Mouse (Mus musculus): ENCODE data around the gene Slc35e3. TPM values are rescaled to one million over a fixed set of nuclear protein-coding genes. Genes with fewer than 3 reads are reported as not detected.
"Not testable (repeated sequence)": the region's sequence is repeated elsewhere in the genome, so short reads cannot be mapped to it uniquely, and the experiment has no call there.

Gene Slc35e3
- total RNA-seq, 4 experiments from 2014 or later = 4.1 to 4.7 (median 4.4) TPM

GRCm38 (mm10) chr10:117734104-117734852, 11.9 kb downstream of the Slc35e3 start:
- DNase-seq (ENCODE audit: low spot score in 2 of 2) = not testable (repeated sequence)

- DNase-seq (ENCODE audit: low spot score in 2 of 2) = not testable (repeated sequence)
These were observed 12.5 kb downstream of the Slc35e3 start for GRCm38 (mm10) chr10:117733626-117734025.

- DNase-seq (ENCODE audit: low spot score in 2 of 2) = no peak
These were observed 13.1 kb downstream of the Slc35e3 start for GRCm38 (mm10) chr10:117732962-117733592.

- DNase-seq (ENCODE audit: low spot score in 2 of 2) = no peak
These were observed 14.0 kb downstream of the Slc35e3 start for GRCm38 (mm10) chr10:117732184-117732583.

GRCm38 (mm10) chr10:117731244-117732101, 14.7 kb downstream of the Slc35e3 start:
- DNase-seq (ENCODE audit: low spot score in 2 of 2) = no peak

GRCm38 (mm10) chr10:117730637-117731203, 15.4 kb downstream of the Slc35e3 start:
- DNase-seq (ENCODE audit: low spot score in 2 of 2) = no peak

- no peak for DNase-seq (ENCODE audit: low spot score in 2 of 2)
These were observed 16.0 kb downstream of the Slc35e3 start for GRCm38 (mm10) chr10:117730140-117730539.

GRCm38 (mm10) chr10:117729139-117729814, 16.9 kb downstream of the Slc35e3 start:
- no peak for DNase-seq (ENCODE audit: low spot score in 2 of 2)

GRCm38 (mm10) chr10:117728574-117728973, 17.6 kb downstream of the Slc35e3 start:
- DNase-seq (ENCODE audit: low spot score in 2 of 2) = no peak

GRCm38 (mm10) chr10:117727518-117728110, 18.6 kb downstream of the Slc35e3 start:
- no peak for DNase-seq (ENCODE audit: low spot score in 2 of 2)

- DNase-seq (ENCODE audit: low spot score in 2 of 2) = no peak
These were observed 19.2 kb downstream of the Slc35e3 start for GRCm38 (mm10) chr10:117726888-117727385.

GRCm38 (mm10) chr10:117726350-117726749, 19.8 kb downstream of the Slc35e3 start:
- no peak for DNase-seq (ENCODE audit: low spot score in 2 of 2)

- no peak for DNase-seq (ENCODE audit: low spot score in 2 of 2)
These were observed 20.5 kb downstream of the Slc35e3 start for GRCm38 (mm10) chr10:117725671-117726070.

- no peak for DNase-seq (ENCODE audit: low spot score in 2 of 2)
These were observed 21.3 kb downstream of the Slc35e3 start for GRCm38 (mm10) chr10:117724804-117725361.

- no peak for DNase-seq (ENCODE audit: low spot score in 2 of 2)
These were observed 21.9 kb downstream of the Slc35e3 start for GRCm38 (mm10) chr10:117724136-117724718.

- DNase-seq (ENCODE audit: low spot score in 2 of 2) = no peak
These were observed 27.7 kb downstream of the Slc35e3 start for GRCm38 (mm10) chr10:117718161-117719119.

GRCm38 (mm10) chr10:117717583-117717982, 28.6 kb downstream of the Slc35e3 start:
- DNase-seq (ENCODE audit: low spot score in 2 of 2) = peak in 1 of 2 experiments; percentile 28

GRCm38 (mm10) chr10:117716686-117717085, 29.5 kb downstream of the Slc35e3 start:
- no peak for DNase-seq (ENCODE audit: low spot score in 2 of 2)

Measured in gastrocnemius, adult 8-10 months (tissue).